Mouse (Mus musculus) 3134 (cell line): ENCODE measurements at regions not wholly inside any gene's neighbourhood (a gene's known extent, or its start where the extent isn't known, plus 50 kb on each side); places are given as distances from the start of the nearest gene placed in this dataset.

Source experiments
- DNase-seq: peaks from one replicate; pipeline ENCODE4 v3.0.0-alpha.2; 2011; ENCODE audit warnings: low spot score; ENCODE audit not compliant: insufficient read length; ENCODE audit errors: extremely low read depth

DNA sequence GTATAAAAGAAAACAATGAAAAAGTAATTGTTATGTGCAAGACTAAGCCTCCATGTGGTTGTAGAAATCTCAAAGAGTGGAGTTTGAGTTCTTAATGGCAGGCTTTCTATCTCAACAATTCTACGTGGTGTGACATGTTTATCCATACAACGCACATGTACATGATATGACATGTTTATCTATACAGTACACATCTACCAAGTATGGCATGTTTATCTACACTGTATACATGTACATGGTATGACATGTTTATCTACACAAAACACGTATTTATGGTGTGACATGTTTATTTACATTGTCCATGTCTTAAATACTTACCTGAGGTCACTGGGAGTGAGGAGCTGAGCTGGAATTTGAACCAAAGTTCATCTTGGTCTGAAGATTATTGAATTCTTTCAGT lies 57.4 kb upstream of the Dapk1 start:
- DNase-seq: no peak

DNA sequence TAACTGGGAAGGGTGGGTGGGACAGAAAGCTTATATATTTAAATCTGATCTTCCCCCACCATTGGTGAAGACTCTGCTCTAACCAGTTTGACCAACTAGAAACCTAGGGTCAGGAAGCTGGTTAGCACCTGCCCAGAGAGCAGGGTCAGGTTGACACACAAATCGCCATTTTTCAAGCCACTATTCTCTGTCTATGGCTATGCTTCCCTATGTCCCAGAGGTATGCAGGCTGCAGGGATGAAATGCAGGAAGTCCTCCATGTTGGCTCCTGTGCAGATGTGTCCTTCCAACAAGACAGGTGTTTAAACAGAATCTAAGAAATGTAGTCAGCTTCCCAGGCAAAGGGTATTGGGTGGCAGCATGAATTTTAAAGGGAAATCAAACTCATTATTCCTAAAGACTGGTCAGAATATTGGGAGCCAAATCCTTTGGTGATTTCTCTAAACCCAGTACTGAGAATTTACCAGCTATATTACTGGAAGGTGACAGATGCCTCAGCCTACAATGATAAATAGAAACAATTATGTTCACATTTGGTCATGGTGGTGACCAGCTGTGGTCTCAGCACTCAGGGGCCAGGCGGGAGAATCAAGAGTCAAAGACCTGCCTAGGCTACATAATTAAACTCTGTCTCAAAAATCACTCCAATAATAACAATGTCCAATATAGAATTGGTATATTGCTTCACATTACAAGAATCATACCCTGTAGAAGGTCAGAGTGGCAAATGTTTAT lies 55.6 kb upstream of the Dapk1 start:
- DNase-seq: no peak
